Mouse (Mus musculus) T-cell, adult 66 days (primary cell): Measurements from ENCODE around the gene Egln1. TPM values are rescaled to one million over a fixed set of nuclear protein-coding genes. Genes with fewer than 3 reads are reported as not detected.

ENCODE experiments used
- total RNA-seq, 2 experiments: library from RNA; stranded (reverse); gene quantifications; 3 replicates in 1 of 2; 4 replicates in 1 of 2; pipeline ENCODE4 v1.2.4; 2023

Gene Egln1
- total RNA-seq: 10 to 100 TPM; 39.2 to 39.5 TPM

DNA sequence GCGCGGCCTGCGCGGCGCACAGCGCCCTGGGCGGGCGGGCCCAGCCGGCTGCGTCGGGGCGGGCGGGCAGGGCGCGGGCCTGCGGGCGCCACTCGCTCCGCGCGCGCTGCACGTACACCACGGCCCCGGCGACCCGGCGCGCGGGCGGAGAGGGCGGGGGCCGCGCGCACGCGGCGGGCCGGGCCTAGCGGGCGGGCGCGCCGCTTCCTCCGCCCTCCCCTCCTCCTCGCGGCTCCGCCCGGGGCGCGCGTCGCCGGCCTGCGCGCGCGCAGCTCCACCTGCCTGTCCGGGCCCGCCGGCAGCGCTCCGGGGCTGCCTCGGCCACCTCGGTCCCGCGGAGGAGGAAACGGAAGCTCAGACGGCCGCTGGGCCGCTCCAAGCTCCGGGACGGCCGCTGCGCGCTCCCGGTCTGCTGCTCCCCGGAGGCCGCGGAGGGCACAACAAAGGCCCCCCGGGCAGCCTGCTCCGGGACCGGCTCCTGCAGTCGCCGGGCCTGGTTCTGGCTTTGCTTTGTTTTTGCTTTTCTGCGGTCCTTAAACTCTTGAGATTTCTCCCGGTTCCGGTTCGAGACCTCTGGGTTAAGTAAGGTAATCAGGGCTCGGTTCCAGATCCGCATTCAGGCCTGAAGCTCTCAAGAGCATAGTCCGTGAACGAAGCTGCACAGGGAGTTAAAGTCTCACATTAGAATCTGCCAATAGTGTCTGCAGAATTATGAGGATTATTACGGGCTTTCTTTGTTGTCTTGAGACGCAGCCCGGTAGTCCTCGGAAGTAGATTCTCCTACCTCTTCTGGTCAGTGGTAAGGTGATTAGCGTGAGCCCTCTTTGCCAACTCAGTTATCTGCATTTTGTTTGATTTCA, at the start of gene Egln1:
Gene Egln1 (minus strand): TSS at position 116 of the 860 bp plus-strand sequence.

GRCm38 (mm10) chr8:124897386-124898250, 51.5 kb downstream of the Egln1 start, which contains the start of the genes Exoc8 and Sprtn:
Exoc8 (minus strand) TSS chr8:124897705.
Sprtn (plus strand) TSS chr8:124897886.

GRCm38 (mm10) chr8:124862321-124863162, 86.6 kb downstream of the Egln1 start, which contains the start of the genes Gnpat and 2810004N23Rik:
Gnpat (plus strand) TSS chr8:124863033.
2810004N23Rik (minus strand) TSS chr8:124863120.

Other genes starting within 250 kb of the Egln1 start
- 100 to 1,000 TPM; 220 to 276 TPM for gene Ttc13, start 227.3 kb downstream of the Egln1 start, total RNA-seq
- gene Arv1, start 227.2 kb downstream of the Egln1 start, total RNA-seq: 10 to 100 TPM; 32.8 to 41.5 TPM
- gene Fam89a, start 197.5 kb downstream of the Egln1 start, total RNA-seq: under 1 TPM in 1 of 2 experiments, not detected in 1; 0.70 TPM
- gene Trim67, start 156.2 kb downstream of the Egln1 start, total RNA-seq: not detected
- gene Gnpat, start 86.3 kb downstream of the Egln1 start, total RNA-seq: 10 to 100 TPM; 63.8 to 68.8 TPM
- gene 2810004N23Rik, start 86.2 kb downstream of the Egln1 start, total RNA-seq: 10 to 100 TPM; 28.8 to 30.0 TPM
- gene Exoc8, start 51.6 kb downstream of the Egln1 start, total RNA-seq: 10 to 100 TPM; 14.9 to 17.5 TPM
- 10 to 100 TPM; 33.2 to 38.3 TPM for gene Sprtn, start 51.4 kb downstream of the Egln1 start, total RNA-seq
- gene Tsnax, start 63.7 kb upstream of the Egln1 start, total RNA-seq: 10 to 100 TPM; 50.0 to 60.1 TPM
- 1 to 10 TPM; 4.6 to 5.1 TPM for gene Disc1, start 104.9 kb upstream of the Egln1 start, total RNA-seq